Mouse (Mus musculus): Measurements from ENCODE around the gene Lamp5.

The Lamp5 gene

DNA sequence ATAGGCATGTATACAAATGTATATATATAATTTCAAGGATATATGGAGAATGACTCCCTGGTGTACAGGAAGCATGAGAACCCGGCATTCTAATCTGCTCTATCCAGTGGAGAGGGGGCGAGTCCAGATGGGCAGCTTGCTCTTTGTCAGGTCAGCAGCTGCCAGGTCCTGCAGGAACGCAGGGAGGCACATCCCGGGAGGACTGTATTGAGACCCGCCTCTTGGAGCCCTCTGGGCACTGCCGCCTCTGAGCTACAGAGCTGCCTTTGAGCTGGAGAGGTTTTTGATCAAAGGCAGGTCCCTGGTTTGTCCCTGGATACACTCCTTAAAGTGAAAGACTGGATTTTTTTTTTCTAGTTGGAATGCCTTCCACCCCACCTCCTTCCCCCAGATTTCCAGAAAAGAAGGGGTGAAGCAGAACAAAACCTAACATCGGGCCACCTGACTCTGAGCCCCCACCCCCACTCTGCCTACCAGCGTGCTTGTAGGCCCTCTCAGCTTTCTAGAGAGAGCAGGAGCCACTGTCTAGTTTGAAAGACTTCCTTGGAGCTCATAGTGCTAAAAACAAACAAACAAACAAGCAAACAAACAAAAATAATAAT is at the start of gene Lamp5:
Gene Lamp5, plus strand, starts transcription at position 552 of the 602 bp plus-strand sequence.
- ATAC-seq (ENCODE audit: low TSS enrichment) = 0 out of 2 replicates have a peak, but pooled peaks have one; percentile 25

DNA sequence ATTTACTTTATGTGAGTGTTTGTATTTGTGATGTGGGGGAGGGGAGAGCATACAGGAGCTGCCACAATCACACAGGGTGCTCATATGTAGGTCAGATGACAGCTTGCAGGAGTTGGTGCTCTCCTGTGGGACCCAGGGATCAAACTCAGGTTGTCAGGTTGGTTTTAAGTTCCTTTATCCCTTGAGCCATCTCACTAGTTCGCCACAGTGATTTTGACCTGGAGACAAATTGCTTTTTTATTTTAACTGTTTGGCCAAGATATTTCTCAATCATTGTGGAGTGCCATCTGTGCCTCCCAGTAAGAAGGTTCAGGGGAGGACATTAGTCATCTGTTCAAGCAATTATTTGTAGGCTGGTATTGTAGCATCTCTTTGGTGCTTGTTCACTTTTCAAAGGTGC is 48.2 kb upstream of the Lamp5 start:
- no peak for ATAC-seq (ENCODE audit: low TSS enrichment)

DNA sequence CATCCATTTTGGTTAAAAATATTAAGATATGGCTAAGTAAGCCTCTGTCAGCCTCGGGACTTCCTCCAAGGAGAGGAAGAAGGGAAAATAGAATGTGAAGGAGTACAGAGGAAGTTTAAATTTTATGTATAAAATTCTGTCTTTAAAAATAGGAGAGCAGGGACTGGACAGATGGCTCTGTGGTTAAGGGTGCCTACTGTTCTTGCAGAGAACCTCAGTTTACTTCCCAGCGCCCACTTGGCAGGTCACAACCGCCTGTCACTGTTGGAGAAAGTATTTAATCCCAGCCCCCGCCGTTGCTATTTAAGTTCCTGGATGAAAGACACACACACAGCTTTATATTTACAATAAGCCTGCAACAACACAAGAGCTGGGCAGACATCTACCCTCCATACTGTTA is 45.8 kb upstream of the Lamp5 start:
- ATAC-seq (ENCODE audit: low TSS enrichment) = peak; percentile 61

DNA sequence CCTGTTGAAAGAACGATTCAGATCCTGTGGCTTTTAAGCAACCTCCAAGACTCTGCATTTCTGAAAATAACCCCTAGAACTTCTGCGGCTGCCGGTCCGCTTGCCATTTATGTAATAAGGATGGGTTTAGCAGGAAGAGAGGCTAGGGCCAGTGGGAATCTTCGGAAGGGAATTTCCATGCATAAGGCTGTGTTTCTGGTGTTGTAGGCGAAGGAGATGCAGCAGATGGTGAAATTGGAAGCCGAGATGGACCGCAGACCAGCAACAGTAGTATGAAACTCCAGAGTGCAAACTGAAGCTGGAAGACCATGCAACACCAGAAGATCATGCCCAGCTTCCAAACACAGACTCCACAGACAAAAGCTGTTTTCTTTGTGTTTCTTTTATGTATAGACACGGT is 39.3 kb upstream of the Lamp5 start:
- ATAC-seq (ENCODE audit: low TSS enrichment) = peak; percentile 90

DNA sequence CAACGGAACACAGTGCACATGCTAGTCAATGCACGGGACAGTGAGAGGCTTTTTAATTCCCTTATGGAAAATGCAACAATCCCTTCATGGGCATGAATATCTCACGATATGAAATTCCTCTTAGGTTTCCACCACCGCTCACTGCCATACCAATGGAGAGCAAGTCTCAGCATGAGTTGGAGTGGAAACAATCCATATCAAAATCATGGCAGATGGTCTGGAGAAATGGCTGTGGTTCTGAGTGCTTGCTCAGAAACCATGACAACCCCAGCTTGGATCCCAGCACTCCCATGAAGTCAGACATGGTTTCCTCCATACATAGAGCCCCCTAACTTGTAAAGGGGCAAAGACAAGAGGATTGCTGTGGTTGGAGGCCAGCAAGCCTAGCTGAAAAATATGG is 3.6 kb upstream of the Lamp5 start:
- no peak for ATAC-seq (ENCODE audit: low TSS enrichment)

DNA sequence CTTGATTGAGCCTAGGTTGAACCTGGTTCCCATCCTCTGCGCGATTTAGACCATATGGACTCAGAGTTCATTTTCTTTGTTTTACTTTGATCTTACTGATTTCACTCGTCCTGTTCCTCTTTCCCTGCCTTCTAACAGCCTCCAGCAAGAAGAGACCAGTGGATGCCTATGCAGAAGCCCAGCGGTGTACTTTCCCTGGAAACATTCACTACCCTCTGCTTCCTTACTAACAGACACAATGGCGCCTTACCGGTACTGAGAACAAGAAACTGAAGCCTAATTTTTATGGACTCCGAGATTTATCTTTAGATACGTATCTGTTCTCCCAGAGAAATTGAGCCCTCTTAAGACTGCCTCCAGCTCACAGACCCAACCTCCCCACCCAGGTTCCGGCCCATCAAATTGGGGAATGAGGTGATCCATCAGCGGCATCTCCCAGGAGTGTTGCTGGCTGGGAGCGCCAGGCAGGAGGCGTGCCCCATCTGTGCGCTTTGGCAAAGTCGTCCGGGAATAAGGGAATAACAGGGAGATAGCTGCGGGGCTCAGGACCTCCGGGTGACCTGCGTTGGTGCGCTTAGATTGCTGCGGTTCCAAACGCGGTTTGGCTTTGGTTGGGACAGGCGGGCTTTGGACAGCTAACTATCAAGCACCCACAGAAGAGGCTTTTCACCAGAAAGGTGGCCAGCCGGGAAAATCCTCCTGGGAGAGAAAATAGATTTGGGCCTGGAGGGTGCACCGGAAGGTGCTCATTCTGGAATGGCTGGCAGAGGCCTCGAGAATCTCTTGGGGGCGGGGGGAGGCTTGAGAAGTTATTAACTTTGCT is 1.0 kb upstream of the Lamp5 start:
- ATAC-seq (ENCODE audit: low TSS enrichment) = peak; percentile 66

DNA sequence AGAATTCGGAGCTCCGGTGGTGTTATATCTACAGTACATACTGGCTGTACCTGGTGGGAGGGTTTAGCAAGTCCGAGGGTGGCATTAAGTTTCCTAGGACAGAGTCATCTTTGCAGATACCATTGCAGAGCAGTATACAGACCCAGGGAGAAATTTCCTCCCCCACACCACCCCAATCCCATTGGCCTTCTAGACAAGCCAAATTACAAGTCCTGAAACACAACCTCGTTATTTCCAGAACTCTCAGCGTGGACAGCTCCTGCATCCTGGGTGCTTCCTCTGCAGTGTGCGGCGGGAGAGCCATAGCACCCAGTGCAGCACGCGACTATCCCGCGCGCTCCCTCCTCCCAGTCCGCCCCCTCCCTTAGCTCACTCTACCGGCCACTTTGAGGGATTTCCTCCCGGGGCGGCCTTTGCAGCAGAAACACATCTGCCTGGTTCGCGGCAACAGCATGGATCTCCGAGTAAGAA is 5.9 kb downstream of the Lamp5 start:
- ATAC-seq (ENCODE audit: low TSS enrichment) = peak; percentile 67

DNA sequence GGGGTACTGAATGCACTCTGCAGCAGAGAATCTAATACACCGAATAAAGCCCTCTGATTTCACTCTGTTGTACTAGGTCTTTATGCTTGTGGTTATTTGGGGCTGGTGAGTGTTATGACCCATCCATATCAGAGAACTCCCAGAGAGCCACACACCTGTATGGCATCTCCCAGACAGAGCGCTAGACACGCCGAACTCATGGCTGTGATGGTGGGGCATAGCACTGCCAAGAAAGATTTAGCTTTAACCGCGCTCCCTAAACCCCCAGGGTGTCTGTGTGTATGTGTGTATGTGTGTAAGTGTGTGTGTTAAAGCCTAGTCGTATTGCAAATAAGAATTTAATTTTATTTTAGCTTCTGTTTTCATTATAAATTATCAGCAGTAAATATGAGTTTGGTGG is 6.4 kb downstream of the Lamp5 start:
- peak; percentile 16; the same call in 1 of the 2 replicates for ATAC-seq (ENCODE audit: low TSS enrichment)

DNA sequence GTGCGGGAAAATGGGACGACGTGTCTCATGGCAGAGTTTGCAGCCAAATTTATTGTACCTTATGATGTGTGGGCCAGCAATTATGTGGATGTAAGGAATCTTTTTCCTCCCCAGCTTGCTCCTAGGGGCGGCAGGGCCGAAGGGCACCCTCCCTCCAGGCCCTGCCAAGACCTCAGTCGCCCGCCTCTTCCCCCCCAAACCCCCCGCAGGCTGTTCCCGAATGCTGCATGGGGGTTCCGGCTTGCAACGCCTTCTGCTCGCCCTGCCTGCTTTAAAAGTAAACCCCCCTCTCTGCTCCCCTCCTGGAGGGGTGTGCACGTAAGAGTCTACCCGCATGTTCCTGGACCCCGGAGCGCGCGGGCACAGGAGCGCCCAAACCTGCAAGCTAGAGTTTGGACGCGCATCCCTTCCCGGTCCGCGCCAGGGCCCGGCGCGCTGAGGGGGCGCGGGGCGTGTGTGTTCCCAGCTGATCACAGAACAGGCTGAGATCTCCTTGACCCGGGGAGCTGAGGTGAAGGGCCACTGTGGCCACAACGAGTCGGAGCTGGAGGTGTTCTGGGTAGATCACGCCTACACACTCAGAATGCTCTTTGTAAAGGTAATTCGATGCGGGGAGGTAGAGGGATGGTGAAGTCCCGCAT is 7.1 kb downstream of the Lamp5 start:
- 0 out of 2 replicates have a peak, but pooled peaks have one; percentile 19 for ATAC-seq (ENCODE audit: low TSS enrichment)

DNA sequence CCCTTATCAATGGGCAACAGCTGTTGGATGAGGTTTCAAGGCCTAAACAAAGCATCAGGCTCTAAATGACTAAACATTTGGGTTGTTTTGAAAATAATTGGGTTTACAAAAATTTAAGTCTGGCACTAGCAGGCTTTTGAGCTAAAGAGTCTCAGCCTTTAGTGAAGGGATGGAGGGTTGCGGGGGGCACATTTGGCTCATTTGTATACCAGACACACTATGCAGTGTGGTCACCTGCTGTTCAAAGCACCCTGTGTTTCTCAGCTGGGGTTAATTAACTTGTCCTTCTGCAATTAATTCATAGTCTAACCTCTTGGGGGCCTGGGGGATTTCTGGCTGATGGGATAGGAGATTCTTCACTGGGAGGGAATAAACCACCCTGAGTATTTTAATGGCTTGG is 12.3 kb downstream of the Lamp5 start:
- no peak for ATAC-seq (ENCODE audit: low TSS enrichment)

DNA sequence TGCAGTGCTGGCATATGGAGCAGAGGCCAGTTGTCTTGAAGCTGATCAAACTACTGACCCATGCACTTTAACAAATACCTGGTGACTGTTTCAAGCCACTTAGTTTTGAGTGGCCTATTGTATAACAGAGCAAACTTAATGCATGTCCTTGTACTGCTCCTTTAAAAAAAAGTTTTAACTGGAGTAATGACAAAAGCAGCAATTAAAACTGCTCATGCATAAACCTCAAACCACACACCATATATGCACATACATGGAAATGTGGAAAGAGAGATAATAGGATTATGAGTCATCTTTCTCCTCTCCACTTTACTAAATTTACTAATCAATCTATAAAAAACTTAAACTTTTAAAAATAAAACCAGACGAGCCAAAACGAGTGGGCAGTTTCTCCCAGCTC is 43.9 kb downstream of the Lamp5 start:
- no peak for ATAC-seq (ENCODE audit: low TSS enrichment)

DNA sequence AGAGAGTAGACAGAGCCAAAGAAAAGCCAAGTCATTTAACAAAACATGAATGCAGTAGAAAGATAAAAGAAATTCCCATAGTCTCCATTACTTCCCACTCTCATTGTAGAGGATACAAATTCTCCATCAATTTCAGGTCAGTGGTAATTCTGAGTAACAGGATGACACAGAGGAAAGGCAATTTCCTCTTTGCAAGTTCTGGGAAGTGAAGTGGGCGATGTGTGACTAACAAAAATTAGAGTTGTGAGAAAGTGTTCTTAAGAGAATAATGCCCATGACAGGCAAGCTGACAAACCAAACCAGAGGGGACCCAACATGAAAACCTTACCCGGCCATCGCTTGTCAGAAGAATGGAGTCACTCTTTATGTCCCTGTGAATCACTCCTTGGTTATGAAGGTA is 45.1 kb downstream of the Lamp5 start:
- ATAC-seq (ENCODE audit: low TSS enrichment) = peak; percentile 60

DNA sequence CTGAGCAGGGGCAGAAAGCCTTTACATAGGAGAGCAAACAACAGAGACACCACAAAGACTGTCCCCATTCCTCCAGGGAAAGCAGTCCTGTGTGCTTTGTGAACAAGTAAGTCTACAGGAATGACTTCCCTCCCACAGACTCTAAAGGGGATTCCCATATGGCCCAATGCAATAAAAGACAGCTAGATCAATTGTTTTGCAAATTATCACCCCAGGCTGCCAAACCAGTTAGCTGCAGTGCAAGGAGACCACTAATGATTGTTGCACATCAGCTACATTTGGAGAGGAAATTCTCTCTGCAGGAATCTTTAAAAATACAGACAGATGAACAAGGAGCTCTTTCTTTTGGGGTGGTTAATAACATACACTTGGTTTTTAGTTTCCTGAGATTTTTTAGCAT is 55.6 kb downstream of the Lamp5 start:
- no peak for ATAC-seq (ENCODE audit: low TSS enrichment)

DNA sequence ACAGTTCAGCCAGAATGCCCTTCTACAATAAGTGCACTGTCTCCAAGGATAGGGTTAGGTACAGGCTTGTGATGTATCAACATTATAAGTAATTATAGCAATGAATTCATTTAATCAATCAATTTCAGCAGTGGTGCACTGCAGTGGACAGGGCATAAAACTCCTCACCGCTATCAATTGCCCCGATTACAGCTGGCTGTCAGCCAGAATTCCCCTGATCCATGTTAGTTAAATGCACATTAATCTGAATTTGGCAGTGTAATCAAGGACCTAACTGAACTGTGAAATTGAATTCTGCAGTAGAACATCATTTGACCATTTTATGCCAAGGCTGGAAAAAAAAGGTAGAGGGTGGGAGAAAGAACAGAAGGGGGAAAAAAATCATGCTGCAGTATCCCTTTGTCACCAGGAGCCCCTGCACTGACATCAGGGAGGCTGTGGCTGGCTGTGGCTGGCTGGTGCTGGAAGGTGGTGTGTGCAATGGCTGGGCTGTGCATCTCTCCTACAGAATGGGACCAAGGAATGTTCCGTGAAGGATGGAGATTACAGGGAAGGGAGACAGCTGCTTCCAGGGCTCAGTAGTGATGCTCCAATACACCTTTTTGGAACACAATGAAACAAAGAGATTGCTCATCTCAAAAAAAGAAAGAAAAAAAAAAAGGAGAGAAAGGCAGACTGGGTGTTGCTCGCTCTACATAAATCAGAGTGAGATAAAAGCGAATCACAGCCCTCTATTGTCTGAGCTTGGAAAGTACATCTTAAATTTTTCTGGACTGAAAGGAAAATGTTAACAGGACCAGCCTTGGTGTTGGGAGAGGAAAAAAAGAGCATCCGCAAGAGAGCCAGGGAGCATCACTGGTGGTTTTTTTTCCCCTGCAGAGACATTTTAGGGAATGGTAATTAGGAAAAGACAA is 56.3 kb downstream of the Lamp5 start:
- peak; percentile 78 for ATAC-seq (ENCODE audit: low TSS enrichment)

DNA sequence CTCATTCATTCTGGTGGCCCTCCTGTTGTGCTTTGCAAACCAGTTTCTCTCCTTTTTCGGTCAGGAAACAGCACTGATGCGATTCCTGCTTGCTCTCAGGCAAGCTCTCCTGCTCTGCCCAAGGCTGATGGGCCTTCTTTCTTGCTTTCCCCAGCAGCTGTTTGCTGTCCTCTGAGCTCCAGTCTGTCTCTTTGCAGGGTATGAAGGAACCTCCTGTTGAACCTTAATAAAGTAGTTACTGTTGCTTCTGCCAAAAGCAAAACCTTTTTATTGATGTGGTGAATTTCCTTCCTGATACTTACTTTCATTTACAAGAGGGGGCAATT is 57.0 kb downstream of the Lamp5 start:
- no peak; the same call in 1 of the 2 replicates for ATAC-seq (ENCODE audit: low TSS enrichment)

DNA sequence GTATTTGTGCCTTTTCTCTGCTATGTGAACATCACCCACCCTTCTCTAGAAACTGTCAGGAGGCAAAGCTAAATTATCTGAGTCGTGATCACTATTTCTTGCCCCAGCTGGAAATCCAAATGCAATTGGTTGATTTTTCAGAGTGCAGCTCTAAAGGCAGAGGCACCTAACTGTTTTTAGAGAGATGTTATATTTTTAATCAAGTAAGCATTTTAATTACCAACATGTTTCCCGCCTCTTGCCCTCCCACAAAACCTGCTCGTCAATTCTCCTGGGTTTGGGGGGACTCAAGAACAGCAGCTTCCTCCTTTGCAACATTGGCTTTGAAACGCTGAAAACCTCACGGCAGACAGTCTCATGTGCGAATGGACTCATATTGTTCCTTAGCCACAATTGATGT is 61.3 kb downstream of the Lamp5 start:
- peak; percentile 29 for ATAC-seq (ENCODE audit: low TSS enrichment)

DNA sequence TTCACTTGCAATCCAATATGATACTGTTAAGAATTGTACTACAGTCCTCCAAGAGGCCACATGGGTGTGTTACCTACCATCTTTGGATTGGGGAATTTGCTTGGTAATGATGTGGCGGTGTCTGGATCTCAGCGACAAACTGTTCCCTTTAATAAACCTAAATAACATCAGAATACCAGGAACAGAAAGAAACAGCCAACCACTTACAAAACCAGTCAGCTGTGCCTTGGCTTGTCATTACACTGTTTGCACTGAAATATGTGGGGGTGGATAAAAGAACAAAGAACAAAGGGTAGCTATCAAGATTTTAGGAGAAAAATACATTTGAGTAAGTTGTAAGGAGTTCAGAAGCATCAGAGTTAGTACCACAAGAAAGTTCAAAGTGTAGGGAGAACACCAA is 66.0 kb downstream of the Lamp5 start:
- ATAC-seq (ENCODE audit: low TSS enrichment) = no peak

All from frontal cortex, adult (tissue).